Mouse (Mus musculus) liver, adult 2 months (tissue): ENCODE measurements at regions not wholly inside any gene's neighbourhood (a gene's known extent, or its start where the extent isn't known, plus 50 kb on each side); places are given as distances from the start of the nearest gene placed in this dataset.

ENCODE experiments used
- DNase-seq: peaks from one replicate; pipeline ENCODE4 v3.0.0-alpha.2; 2011; ENCODE audit warnings: low read depth, low spot score; ENCODE audit errors: extremely low read depth
- H3K27ac ChIP-seq: fragments of 200-500 bp; replicated peaks from 2 replicates; pipeline ENCODE4 v1.5.1; 2012; ENCODE audit warnings: low read depth, mild to moderate bottlenecking, control low read depth, inconsistent platforms, low read length; ENCODE audit not compliant: insufficient read depth
- H3K27me3 ChIP-seq: fragments of 200-500 bp; 2 replicates; pipeline ENCODE4 v1.6.1; 2012; ENCODE audit warnings: mild to moderate bottlenecking, moderate library complexity, low read length, inconsistent platforms; ENCODE audit not compliant: control insufficient read depth, insufficient read depth
- H3K36me3 ChIP-seq: fragments of 200-500 bp; 2 replicates; pipeline ENCODE4 v1.6.1; 2012; ENCODE audit warnings: low read length, inconsistent platforms; ENCODE audit not compliant: control insufficient read depth, insufficient read depth
- H3K4me1 ChIP-seq: fragments of 200-500 bp; 2 replicates; pipeline ENCODE4 v1.6.1; 2011; ENCODE audit warnings: low read length; ENCODE audit not compliant: control insufficient read depth, insufficient read depth
- H3K4me3 ChIP-seq: fragments of 200-500 bp; 2 replicates; pipeline ENCODE4 v1.5.1; 2011; ENCODE audit warnings: low read depth, mild to moderate bottlenecking, control low read depth, low read length, moderate library complexity; ENCODE audit not compliant: insufficient read depth
- H3K79me2 ChIP-seq: fragments of 200-500 bp; 2 replicates; pipeline ENCODE4 v1.6.1; 2012; ENCODE audit warnings: inconsistent platforms, mild to moderate bottlenecking, low read length, moderate library complexity; ENCODE audit not compliant: control insufficient read depth, insufficient read depth
- H3K9ac ChIP-seq: fragments of 200-500 bp; 2 replicates; pipeline ENCODE4 v1.6.1; 2012; ENCODE audit warnings: low read depth, mild to moderate bottlenecking, control low read depth, inconsistent platforms, low read length
- CTCF ChIP-seq: fragments of 200-500 bp; IDR thresholded peaks from 2 replicates; pipeline ENCODE4 v1.5.1; 2011; ENCODE audit warnings: low read depth, low read length, control low read depth
- POLR2A ChIP-seq: fragments of 200-500 bp; IDR thresholded peaks from 2 replicates; pipeline ENCODE4 v1.6.1; 2011; ENCODE audit warnings: low read length, control low read depth; ENCODE audit not compliant: insufficient read depth; ENCODE audit errors: extremely low read depth
- WGBS: fragments of 180-500 bp; shearing (Covaris S2); methylation state at CpG from one replicate; pipeline ENCODE4 v1.1.7; 2018; 5-methylcytosine and 5-hydroxymethylcytosine counted together

- no peak for TF ChIP-seq POLR2A
- no peak for TF ChIP-seq CTCF
- no peak for DNase-seq
- H3K79me2 ChIP-seq: no peaks in the 10 kb centered on the region
- no peak overlapping the region for H3K4me3 ChIP-seq
- 80% methylated on average over 5 of the region's 5 CpGs for WGBS
- H3K36me3 ChIP-seq: no peaks in the 10 kb centered on the region
- no peak overlapping the region for H3K9ac ChIP-seq
- no peak overlapping the region for H3K27ac ChIP-seq
- H3K4me1 ChIP-seq: no peaks in the 10 kb centered on the region
- H3K27me3 ChIP-seq: no peaks in the 10 kb centered on the region
Measured at GRCm38 (mm10) chr10:123997260-123997659, 733.5 kb downstream of the Fam19a2 start.

GRCm38 (mm10) chr10:123998959-123999358 is 735.2 kb downstream of the Fam19a2 start:
- TF ChIP-seq POLR2A (no peak), CTCF (no peak)
- H3K4me1 ChIP-seq: no peaks in the 10 kb centered on the region

GRCm38 (mm10) chr10:124045031-124045430 is 781.2 kb downstream of the Fam19a2 start:
- TF ChIP-seq POLR2A: no peak
- Histone ChIP-seq H3K4me1 (no peaks in the 10 kb centered on the region), H3K79me2 (no peaks in the 10 kb centered on the region), H3K9ac (no peak overlapping the region), H3K4me3 (no peak overlapping the region), H3K27me3 (no peaks in the 10 kb centered on the region), H3K36me3 (no peaks in the 10 kb centered on the region), H3K27ac (no peak overlapping the region)
- no peak for DNase-seq
- WGBS: 82% methylated on average over 4 of the region's 4 CpGs

More at GRCm38 (mm10) chr10:123998959-123999358, 735.2 kb downstream of the Fam19a2 start:
- 84% methylated on average over 1 of the region's 1 CpGs for WGBS
- Histone ChIP-seq H3K27ac (no peak overlapping the region), H3K9ac (no peak overlapping the region), H3K36me3 (no peaks in the 10 kb centered on the region), H3K79me2 (no peaks in the 10 kb centered on the region), H3K4me3 (no peak overlapping the region), H3K27me3 (no peaks in the 10 kb centered on the region)
- no peak for DNase-seq

GRCm38 (mm10) chr10:124045791-124046190 is 782.0 kb downstream of the Fam19a2 start:
- Histone ChIP-seq H3K9ac (no peak overlapping the region), H3K79me2 (no peaks in the 10 kb centered on the region), H3K27me3 (no peaks in the 10 kb centered on the region), H3K4me3 (no peak overlapping the region), H3K4me1 (no peaks in the 10 kb centered on the region), H3K27ac (no peak overlapping the region), H3K36me3 (no peaks in the 10 kb centered on the region)
- no peak for DNase-seq
- 88% methylated on average over 2 of the region's 2 CpGs for whole genome bisulfite sequencing
- no peak for TF ChIP-seq CTCF
- TF ChIP-seq POLR2A: no peak

GRCm38 (mm10) chr10:124082756-124083155 is 819.0 kb downstream of the Fam19a2 start:
- no peaks in the 10 kb centered on the region for H3K27me3 ChIP-seq
- no peak overlapping the region for H3K4me3 ChIP-seq
- TF ChIP-seq CTCF (no peak), POLR2A (no peak)
- no peak overlapping the region for H3K9ac ChIP-seq
- no peaks in the 10 kb centered on the region for H3K79me2 ChIP-seq
- H3K36me3 ChIP-seq: no peaks in the 10 kb centered on the region
- H3K4me1 ChIP-seq: no peaks in the 10 kb centered on the region
- DNase-seq: no peak
- WGBS: 73% methylated on average over 3 of the region's 3 CpGs
- H3K27ac ChIP-seq: no peak overlapping the region

GRCm38 (mm10) chr10:124090547-124090946 is 826.8 kb downstream of the Fam19a2 start:
- Histone ChIP-seq H3K4me1 (no peaks in the 10 kb centered on the region), H3K4me3 (no peak overlapping the region), H3K27ac (no peak overlapping the region), H3K27me3 (no peaks in the 10 kb centered on the region), H3K9ac (no peak overlapping the region), H3K79me2 (no peaks in the 10 kb centered on the region), H3K36me3 (no peaks in the 10 kb centered on the region)
- DNase-seq: no peak
- TF ChIP-seq CTCF: no peak
- 76% methylated on average over 10 of the region's 10 CpGs for WGBS
